Mouse (Mus musculus) heart, embryonic 16.5 days (tissue): ENCODE data around the gene Izumo2. TPM values are rescaled to one million over a fixed set of nuclear protein-coding genes. Genes with fewer than 3 reads are reported as not detected.
"Not testable (repeated sequence)": the region's sequence is repeated elsewhere in the genome, so short reads cannot be mapped to it uniquely, and the experiment has no call there.

Experiments used
- ATAC-seq: fragments of 200-750 bp; cut with Nextera tagmentation; replicated peaks from 2 replicates; pipeline ENCODE4 v1.8.0; 2017; ENCODE audit warnings: moderate number of reproducible peaks; ENCODE audit not compliant: insufficient read depth, low FRiP score; ENCODE audit errors: extremely low read depth
- H3K27ac ChIP-seq: fragments of 300-500 bp; sonication (generic); 2 replicates; pipeline ENCODE4 v1.5.1; 2014; ENCODE audit warnings: mild to moderate bottlenecking, low read length, control low read depth, moderate library complexity
- H3K27me3 ChIP-seq: fragments of 300-500 bp; sonication (generic); 2 replicates; pipeline ENCODE4 v1.6.1; 2014; ENCODE audit warnings: low read length, mixed read lengths; ENCODE audit not compliant: control insufficient read depth, insufficient read depth
- H3K36me3 ChIP-seq: fragments of 300-500 bp; sonication (generic); 2 replicates; pipeline ENCODE4 v1.6.1; 2014; ENCODE audit not compliant: control insufficient read depth, insufficient read depth
- H3K4me1 ChIP-seq: fragments of 300-500 bp; sonication (generic); 2 replicates; pipeline ENCODE4 v1.6.1; 2014; ENCODE audit warnings: low read length, mixed read lengths; ENCODE audit not compliant: control insufficient read depth, insufficient read depth
- H3K4me2 ChIP-seq: fragments of 300-500 bp; sonication (generic); 2 replicates; pipeline ENCODE4 v1.6.1; 2014; ENCODE audit warnings: low read depth, mild to moderate bottlenecking, control low read depth, low read length
- H3K4me3 ChIP-seq: fragments of 300-500 bp; sonication (generic); 2 replicates; pipeline ENCODE4 v1.5.1; 2014; ENCODE audit warnings: mild to moderate bottlenecking, control low read depth, low read length
- H3K9ac ChIP-seq: fragments of 300-500 bp; sonication (generic); 2 replicates; pipeline ENCODE4 v1.6.1; 2014; ENCODE audit warnings: low read length, control low read depth
- H3K9me3 ChIP-seq: fragments of 300-500 bp; sonication (generic); replicated peaks from 2 replicates; pipeline ENCODE4 v1.6.1; 2016; ENCODE audit warnings: low read length; ENCODE audit not compliant: control insufficient read depth
- WGBS: fragments of 180-500 bp; shearing (Covaris S2); extraction: QIAGEN DNeasy Blood & Tissue Kit; methylation state at CpG from one replicate; pipeline ENCODE4 v1.1.7; 2014; 5-methylcytosine and 5-hydroxymethylcytosine counted together
- polyA plus RNA-seq: library from polyadenylated mRNA; unstranded; fragments of >200 nt; fragmentation: Nextera tagmentation; extraction: Ambion mirVana; gene quantifications from 2 replicates; pipeline ENCODE4 v1.2.1, GENCODE M21; 2015

The Izumo2 gene
- polyA plus RNA-seq, 1 experiment from 2014 or later = not detected

GRCm38 (mm10) chr7:44706322-44706721 lies 2.2 kb upstream of the Izumo2 start:
- Histone ChIP-seq H3K27ac (no peak overlapping the region), H3K9ac (no peak overlapping the region), H3K4me2 (no peak overlapping the region), H3K27me3 (no peaks in the 10 kb centered on the region), H3K4me3 (no peak overlapping the region), H3K36me3 (no peaks in the 10 kb centered on the region), H3K9me3 (peaks cover 4% of the 10 kb centered on the region), H3K4me1 (no peaks in the 10 kb centered on the region)
- ATAC-seq = no peak

DNA sequence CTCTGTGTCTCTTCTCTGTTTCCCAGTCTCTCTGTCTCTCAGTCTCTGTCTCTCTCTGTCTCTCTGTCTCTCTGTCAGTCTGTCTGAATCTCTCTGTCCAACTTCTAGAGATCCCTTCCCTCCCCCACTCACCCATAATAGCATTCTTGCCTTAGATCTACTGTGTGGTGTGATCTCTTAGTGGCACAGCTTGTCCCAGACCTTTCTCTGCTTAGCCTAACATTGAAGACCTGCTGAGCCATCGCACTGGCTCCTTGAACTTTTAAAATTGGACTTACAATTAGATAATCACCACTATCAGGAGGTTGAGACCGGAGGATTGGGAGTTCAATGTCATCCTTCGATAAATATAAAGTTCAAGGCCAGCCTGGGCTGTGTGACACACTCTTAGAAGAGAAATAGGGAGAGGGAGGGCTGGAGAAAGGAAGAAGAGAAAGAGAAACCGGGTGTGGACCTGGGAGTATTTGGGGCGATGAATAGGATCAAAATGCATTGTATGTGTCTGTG lies 1.3 kb upstream of the Izumo2 start:
- Histone ChIP-seq H3K36me3 (no peaks in the 10 kb centered on the region), H3K27me3 (no peaks in the 10 kb centered on the region), H3K4me2 (no peak overlapping the region), H3K4me3 (no peak overlapping the region), H3K4me1 (no peaks in the 10 kb centered on the region), H3K9me3 (peaks cover 4% of the 10 kb centered on the region), H3K27ac (no peak overlapping the region), H3K9ac (no peak overlapping the region)
- no peak for ATAC-seq
- 83% methylated on average over 5 of the region's 5 CpGs for WGBS

DNA sequence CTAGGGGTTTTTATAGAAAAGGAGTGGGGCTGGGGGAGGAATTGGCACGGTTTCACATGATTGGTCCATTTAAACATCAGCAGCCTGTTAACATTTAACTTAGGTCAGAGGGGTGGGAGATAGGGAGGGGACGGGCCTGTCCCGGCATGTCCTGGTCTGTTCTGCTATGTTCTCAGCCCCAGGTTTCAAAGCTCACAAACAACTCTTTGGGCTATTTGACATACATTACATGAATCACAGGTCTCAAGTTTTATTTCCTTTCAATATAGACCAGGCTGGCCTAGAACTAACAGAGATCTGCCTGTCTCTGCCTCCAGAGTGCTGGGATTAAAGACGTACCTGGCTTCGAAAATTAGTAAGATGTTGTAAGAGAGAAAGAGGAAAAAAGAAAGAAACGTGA lies 449 bp upstream of the Izumo2 start:
- not testable (repeated sequence) for H3K27ac ChIP-seq, H3K4me2 ChIP-seq, ATAC-seq, H3K36me3 ChIP-seq, H3K4me1 ChIP-seq, H3K9ac ChIP-seq, H3K27me3 ChIP-seq, H3K9me3 ChIP-seq, H3K4me3 ChIP-seq
- 83% methylated on average over 6 of the region's 6 CpGs for WGBS

GRCm38 (mm10) chr7:44709881-44710280 lies 1.3 kb downstream of the Izumo2 start:
- no peak for ATAC-seq
- 76% methylated on average over 5 of the region's 5 CpGs for WGBS
- no peak overlapping the region for H3K4me2 ChIP-seq
- H3K4me3 ChIP-seq = no peak overlapping the region
- H3K27me3 ChIP-seq = no peaks in the 10 kb centered on the region
- no peaks in the 10 kb centered on the region for H3K4me1 ChIP-seq
- no peaks in the 10 kb centered on the region for H3K36me3 ChIP-seq
- no peak overlapping the region for H3K27ac ChIP-seq
- H3K9ac ChIP-seq = no peak overlapping the region
- H3K9me3 ChIP-seq = peaks cover 4% of the 10 kb centered on the region

DNA sequence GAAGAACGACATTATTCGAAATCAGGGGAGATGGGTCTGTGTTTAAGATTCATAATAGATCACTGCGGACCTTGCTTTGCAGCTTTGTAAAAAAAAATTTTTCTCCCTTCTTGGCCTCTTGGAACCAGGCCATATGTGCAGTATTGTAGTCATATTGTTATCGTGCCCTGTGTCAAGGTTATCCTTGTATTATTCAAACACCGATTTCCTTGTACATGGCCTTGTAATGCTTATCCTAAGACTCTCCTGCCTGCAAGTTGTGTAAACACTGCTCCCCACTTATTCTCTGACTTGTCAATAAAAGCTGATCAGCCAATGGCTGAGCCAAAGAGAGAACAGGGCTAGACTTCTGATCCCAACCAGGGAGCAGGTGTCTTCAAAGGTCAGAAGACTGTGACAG lies 13.5 kb downstream of the Izumo2 start:
- no peak overlapping the region for H3K4me3 ChIP-seq
- H3K27ac ChIP-seq = no peak overlapping the region
- H3K4me2 ChIP-seq = no peak overlapping the region
- 67% methylated on average over 5 of the region's 5 CpGs for WGBS
- H3K27me3 ChIP-seq = peaks cover 3% of the 10 kb centered on the region; the same call in 1 of the 2 replicates
- H3K36me3 ChIP-seq = no peaks in the 10 kb centered on the region
- H3K9me3 ChIP-seq = no peaks in the 10 kb centered on the region
- H3K4me1 ChIP-seq = no peaks in the 10 kb centered on the region
- ATAC-seq = no peak
- no peak overlapping the region for H3K9ac ChIP-seq

- H3K27ac ChIP-seq = no peak overlapping the region
- ATAC-seq = no peak
- H3K4me1 ChIP-seq = no peaks in the 10 kb centered on the region
- no peak overlapping the region for H3K4me2 ChIP-seq
- no peak overlapping the region for H3K9ac ChIP-seq
- H3K4me3 ChIP-seq = no peak overlapping the region
- 21% methylated on average over 7 of the region's 7 CpGs for WGBS
- peaks cover 3% of the 10 kb centered on the region; the same call in 1 of the 2 replicates for H3K9me3 ChIP-seq
- no peaks in the 10 kb centered on the region for H3K36me3 ChIP-seq
- peaks cover 3% of the 10 kb centered on the region; the same call in 1 of the 2 replicates for H3K27me3 ChIP-seq
Observed at GRCm38 (mm10) chr7:44724316-44724715, 15.8 kb downstream of the Izumo2 start.

DNA sequence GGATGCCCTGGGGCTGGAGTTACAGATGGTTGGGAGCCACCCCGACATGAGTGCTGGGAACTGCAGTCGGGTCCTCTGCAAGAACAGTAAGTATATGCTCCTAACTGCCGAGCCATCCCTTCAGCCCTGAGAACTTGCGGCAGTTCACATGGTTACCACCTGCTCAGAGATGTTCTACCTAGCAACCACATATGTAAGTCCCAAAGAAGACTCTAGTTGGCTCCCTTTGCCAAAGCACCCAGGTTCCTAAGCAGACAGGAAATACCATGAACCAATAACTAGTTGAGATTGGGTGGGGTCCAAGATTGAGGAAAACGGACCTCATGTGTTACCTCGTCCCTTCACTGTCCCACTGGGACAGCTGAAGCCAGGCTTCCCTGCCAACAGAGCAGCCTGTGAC lies 17.8 kb downstream of the Izumo2 start:
- Histone ChIP-seq H3K9me3 (peaks cover 3% of the 10 kb centered on the region; the same call in 1 of the 2 replicates), H3K4me3 (no peak overlapping the region), H3K4me1 (no peaks in the 10 kb centered on the region), H3K27ac (no peak overlapping the region), H3K9ac (no peak overlapping the region), H3K4me2 (no peak overlapping the region), H3K36me3 (no peaks in the 10 kb centered on the region), H3K27me3 (peaks cover 3% of the 10 kb centered on the region; the same call in 1 of the 2 replicates)
- ATAC-seq = no peak
- 57% methylated on average over 6 of the region's 6 CpGs for WGBS

DNA sequence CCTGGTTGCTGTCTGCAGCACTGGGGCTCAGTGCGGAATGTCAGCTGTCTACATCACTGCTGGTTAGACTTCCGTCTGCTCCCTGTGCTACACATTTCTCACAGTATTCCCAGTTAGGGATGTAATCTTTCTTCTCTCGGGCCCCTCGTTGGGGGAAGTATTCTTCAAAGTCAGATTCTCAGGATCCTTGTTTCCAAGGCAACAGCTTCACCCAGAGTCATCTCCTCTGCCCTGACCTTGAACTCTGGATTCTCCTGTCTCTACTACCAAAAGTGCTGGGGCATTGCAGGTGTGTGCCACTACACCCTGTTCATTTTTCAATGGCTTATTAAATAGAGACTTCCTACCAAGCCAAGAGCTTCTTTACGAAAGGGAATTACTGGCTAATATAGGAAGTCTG lies 18.6 kb downstream of the Izumo2 start:
- WGBS = 53% methylated on average over 5 of the region's 5 CpGs
- no peaks in the 10 kb centered on the region for H3K36me3 ChIP-seq

DNA sequence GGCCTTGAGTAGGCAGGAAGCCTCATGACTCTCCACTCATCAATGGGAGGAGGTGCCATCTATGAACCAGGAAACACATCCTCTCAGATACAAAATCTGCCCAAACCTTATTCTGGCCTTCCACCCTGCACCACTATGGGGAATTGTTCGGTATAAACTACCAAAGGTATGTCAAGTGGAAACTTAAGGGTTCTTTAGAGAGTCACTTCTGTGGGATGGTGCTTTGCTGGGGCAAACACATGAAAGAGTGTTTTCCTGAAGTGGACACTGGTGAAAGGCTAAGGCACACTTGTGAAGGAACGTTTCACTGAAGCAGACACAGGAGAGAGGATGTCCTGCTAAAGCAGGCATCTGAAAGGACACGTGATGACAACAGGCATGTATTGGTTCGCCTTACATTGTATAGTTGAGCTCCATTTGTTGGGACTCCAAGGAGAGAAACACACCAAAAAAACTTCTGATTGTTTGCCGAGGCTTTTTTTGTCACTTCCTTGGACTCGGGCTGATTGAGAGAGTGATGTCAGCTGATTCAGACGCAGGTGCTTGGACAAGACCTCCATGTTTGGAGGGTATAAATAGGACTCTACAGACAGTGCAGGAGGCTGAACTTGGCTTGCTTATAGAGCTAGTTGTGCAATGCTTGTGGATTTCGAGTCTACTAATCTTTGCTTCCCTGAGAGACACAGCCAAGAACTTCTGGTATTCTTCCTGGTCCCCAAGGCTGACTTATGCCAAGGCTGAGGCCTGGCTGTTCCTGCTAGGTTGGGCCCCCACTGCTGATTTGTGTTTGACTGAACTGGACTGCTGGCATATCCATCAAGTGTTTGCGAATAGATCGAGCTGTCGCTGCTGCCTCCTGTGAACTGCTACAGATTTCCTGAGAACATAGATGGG lies 19.8 kb downstream of the Izumo2 start:
- H3K4me3 ChIP-seq = no peak overlapping the region
- H3K9me3 ChIP-seq = peaks cover 3% of the 10 kb centered on the region; the same call in 1 of the 2 replicates
- H3K4me1 ChIP-seq = no peaks in the 10 kb centered on the region

More for the DNA sequence above, 18.6 kb downstream of the Izumo2 start:
- no peak overlapping the region for H3K27ac ChIP-seq
- H3K27me3 ChIP-seq = peaks cover 3% of the 10 kb centered on the region; the same call in 1 of the 2 replicates
- no peak overlapping the region for H3K4me3 ChIP-seq
- H3K4me1 ChIP-seq = no peaks in the 10 kb centered on the region
- H3K9ac ChIP-seq = no peak overlapping the region
- H3K9me3 ChIP-seq = peaks cover 3% of the 10 kb centered on the region; the same call in 1 of the 2 replicates
- no peak overlapping the region for H3K4me2 ChIP-seq
- ATAC-seq = no peak

More for the DNA sequence above, 19.8 kb downstream of the Izumo2 start:
- 74% methylated on average over 11 of the region's 11 CpGs for WGBS
- H3K27me3 ChIP-seq = peaks cover 3% of the 10 kb centered on the region; the same call in 1 of the 2 replicates
- no peak overlapping the region for H3K9ac ChIP-seq
- ATAC-seq = no peak
- H3K4me2 ChIP-seq = no peak overlapping the region
- no peaks in the 10 kb centered on the region for H3K36me3 ChIP-seq
- H3K27ac ChIP-seq = no peak overlapping the region
